Mouse (Mus musculus) T-helper 1 cell (primary cell): ENCODE data around the gene Mansc1.
"Not testable (repeated sequence)": the region's sequence is repeated elsewhere in the genome, so short reads cannot be mapped to it uniquely, and the experiment has no call there.

Experiments used
- in situ Hi-C: fragments of 300-600 bp; cut with MboI, MseI; formaldehyde crosslinking; loops from one replicate; pipeline ENCODE4 v1.15.1; 2025; ENCODE audit warnings: high pct_unique_total_duplicates

The Mansc1 gene

DNA sequence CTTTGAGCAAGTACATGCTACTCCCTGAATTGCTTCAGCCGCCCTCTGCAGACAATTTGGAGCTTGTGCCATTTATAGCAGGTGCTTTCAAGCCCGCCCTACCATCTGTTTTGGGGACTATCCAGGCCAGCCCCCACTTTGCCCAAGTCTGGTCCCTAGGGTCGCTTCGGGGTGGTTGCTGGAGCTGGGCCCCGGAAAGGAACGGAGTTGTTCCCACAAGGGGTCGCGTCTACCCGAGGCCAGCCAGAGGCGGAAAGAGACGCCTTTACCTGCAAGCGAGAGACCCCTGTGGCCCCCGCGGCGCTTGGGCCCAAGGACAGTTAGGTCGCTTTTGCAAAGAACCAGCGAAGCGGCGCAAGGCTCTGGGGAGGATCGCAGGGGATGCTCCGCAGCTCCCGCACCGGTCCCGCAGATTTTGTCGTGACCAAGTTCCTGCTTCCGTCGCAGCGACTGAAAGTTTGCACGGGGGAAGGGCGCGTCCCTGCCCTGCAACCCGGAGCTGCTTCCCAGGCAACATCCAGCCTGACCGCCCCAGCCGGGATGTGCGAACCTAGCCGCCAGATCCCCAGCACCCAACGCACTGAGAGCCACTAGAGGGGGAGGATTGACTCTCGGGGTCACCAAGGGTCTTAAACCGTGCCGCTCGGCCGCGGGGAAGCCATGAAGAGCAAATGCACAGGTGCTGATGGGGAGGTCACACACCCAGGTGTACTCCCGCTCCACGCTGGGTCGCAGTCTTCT lies at the start of gene Mansc1:
Mansc1 (minus strand) TSS at position 542 of the 741 bp plus-strand sequence.
- in situ Hi-C loops, result no loop called here

DNA sequence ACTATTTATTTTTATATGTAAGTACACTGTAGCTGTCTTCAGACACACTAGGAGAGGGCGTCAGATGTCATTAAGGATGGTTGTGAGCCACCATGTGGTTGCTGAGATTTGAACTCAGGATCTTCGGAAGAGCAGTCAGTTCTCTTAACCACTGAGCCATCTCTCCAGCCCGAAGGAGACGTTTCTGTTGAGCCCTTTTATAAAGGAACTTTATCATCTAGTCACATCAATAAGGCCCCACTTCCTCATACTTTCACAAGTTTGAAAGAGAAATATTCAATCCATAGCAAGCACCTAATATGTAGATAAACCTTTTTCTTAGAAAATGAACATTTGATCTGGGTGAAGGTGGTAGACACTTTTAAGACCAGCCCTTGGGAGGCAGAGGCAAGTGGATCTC lies 47.0 kb upstream of the Mansc1 start:
- in situ Hi-C loops, result not testable (repeated sequence)

DNA sequence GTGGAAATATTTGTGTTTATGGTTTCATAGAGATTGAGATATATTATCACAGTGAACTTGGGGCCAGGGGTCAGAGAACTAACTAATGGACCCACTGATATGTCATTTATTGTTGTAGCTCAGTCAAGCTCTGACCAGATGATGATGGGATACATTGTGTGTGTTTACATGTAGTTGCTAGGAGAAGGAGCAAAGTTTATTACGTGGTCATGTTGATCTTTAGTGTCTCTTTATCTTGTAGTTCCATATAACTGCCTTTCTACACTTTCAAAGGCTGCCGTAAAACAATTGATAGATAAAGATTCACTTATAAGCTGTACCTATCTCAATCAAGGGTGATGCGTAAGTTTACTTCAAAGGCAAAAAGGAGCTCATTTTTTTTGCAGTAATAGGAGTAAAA lies 45.7 kb upstream of the Mansc1 start:
- in situ Hi-C loops, result no loop called here

DNA sequence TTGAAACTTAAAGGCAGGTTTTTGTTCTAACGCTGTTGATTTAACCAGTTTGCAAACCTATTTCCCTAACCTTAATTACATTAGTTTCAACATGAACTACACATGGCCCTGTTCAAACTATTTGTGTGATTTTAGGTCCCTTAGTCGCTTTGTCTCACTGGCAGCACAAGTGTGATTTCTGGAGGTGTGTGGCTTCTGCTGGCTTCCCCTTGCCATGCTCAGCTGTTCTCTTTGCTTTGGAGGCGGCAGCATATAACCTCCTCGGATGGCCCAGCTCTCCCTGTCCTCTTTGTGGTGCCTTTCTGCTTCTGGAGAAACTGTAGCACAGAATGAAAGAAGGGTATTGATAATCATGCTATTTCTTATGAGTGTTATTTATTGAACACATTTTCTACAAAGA lies 45.2 kb upstream of the Mansc1 start:
- in situ Hi-C loops, result no loop called here

DNA sequence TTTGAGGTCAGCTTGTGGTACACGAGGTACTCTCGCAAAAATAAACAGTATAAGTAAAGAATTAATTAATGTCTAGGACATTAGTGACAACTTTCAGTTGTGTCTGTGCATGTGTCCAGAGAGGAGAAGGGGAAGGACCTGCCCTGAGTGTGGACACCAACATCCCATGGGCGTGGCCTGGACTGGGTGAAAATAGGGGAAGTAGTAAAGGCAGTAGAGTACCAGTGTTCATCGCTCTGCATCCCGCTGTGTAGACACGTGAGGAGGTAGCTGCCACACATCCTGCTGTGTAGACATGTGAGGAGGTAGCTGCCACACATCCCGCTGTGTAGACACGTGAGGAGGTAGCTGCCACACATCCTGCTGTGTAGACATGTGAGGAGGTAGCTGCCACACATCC lies 41.4 kb upstream of the Mansc1 start:
- in situ Hi-C loops, result not testable (repeated sequence)

DNA sequence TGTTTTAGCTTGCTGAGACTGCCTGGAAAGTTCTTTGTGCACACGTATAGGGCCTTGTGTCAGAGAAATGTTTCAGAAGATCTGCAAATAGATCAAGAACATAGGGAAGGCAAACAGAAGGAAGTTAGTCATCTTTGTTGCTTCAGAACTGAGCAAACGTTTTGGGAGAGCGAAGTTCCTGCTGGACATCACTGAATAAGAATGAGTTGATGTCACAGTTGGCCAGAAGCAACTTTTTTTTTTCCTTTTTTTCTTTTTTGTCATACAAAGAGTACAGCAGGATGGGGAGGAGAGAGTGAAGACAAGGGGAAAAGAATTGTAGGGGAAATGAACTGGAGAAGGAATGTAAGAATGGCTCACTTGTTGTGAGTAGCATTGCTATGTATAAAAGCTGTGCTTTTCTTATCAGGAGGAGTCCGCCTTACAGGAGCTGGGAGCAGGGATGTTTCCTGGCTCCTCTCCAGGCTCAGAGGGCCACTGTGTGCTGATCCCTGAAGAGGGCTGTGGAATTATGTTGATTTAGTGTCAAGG lies 38.7 kb upstream of the Mansc1 start:
- in situ Hi-C loops, result no loop called here

DNA sequence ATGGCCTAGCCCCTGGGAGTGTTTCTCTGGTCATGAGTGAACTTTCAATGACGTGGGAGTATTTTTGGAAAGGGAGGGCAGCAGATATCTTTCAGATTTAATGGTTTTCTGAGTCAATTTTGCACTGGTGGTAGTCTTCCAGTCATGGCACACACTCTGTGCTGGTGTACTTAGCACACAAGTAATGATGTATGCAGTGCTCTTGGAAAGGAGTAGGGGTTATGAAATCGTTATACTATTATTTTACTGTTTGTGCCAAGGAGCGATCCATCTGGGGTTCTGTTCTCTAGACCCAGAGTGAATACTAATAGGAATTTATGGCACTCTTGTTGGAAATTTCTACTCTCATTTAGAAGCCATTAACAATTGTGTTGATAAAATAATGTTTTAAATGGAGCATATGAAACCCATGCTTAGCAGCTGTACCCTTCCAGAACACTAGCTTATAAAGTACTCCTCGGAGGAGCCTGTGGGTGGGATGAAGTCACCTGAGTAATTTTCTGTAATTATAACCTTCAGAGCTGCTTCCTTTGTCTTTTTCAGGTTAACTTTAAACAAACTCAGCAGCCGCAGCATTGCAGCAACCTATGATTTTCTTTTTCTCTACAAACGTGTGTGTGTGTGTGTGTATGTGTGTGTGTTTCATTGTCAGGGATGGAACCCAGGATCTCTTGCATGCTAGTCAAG lies 37.0 kb upstream of the Mansc1 start:
- in situ Hi-C loops, result no loop called here

DNA sequence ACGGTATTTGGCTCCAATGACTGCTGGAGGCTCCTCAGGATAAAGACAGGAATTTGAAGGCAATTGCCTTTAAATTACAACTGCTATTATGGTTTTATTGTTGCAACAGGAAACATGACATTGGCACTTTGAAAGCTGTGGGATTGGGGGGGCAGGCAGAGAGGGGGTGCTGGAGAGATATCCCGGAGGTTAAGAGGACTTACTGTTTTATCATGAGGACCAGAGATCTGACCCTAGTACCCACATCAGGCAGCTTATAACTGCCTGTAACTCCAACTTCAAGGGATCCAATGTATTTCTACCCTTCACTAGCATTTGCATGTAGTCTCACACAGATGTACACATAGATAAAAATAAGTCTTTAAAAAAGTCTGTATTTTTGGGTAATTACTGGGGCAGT lies 36.2 kb upstream of the Mansc1 start:
- in situ Hi-C loops, result no loop called here

DNA sequence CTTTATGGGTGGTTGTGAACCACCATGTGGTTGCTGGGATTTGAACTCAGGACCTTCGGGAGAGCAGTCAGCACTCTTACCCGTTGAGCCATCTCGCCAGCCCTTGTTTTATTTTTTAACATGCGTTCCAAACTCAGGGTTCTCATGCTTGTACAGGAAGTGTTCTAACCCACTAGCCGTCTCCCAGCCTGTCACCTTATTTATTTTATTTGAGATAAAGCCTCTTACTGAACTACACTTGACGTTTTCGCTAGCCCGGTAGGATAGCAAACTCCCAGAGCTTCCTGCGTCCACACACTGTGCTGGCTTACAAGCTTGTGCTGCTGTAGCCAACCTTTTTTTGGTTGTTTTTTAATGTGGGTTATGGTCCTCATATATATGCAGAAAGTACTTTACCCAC lies 33.5 kb upstream of the Mansc1 start:
- in situ Hi-C loops, result no loop called here

DNA sequence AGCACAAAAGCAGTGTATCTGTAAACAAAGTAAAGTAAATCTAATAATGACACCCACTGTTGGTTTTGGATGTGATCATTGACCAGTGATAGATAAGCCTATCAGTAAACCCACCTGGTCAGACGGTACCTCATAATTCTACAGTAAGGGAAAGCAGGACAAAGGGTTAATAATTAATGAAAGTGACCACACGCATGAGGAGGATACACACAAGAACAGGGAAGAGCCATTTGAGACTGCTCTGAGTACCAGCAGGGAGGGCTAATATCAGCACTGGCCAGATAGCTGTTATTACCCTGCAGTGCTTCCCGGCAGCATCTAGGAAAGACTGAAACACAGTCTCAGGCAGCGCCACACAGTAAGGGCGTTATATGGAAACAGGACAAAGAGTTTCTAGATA lies 32.3 kb upstream of the Mansc1 start:
- in situ Hi-C loops, result no loop called here

DNA sequence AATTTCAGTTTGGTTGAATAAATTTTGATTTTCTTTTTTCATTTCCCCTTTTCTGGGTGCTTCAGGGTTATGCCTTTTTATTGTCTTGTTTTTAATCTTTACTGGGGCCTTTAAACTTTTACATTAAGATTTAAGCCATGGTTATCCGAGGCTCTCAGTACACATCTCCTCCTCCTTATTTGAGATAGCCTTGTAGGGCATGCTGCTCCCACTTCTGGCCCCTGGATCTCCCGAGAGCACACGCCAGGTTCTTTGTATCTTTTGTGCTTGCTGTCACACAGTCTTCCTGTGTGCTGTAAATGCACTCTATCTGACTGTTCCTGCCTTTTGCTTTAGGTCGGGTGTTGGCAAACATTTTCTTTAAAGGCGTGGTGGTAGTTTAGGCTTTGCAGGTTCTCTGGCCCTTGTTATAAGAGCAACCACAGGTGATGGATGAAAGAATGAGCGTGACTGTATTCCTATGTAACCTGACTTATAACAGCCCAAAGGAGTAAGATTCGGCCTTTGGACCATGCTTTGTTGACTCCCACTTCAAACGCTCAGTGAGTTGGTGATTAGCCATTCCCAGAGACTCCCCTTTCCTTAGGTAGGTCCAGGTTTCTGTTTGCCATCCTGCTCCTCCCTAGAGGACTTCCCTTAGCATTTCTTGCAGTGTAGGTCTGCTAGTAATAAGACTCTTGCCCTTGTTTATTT lies 28.6 kb upstream of the Mansc1 start:
- in situ Hi-C loops, result no loop called here

DNA sequence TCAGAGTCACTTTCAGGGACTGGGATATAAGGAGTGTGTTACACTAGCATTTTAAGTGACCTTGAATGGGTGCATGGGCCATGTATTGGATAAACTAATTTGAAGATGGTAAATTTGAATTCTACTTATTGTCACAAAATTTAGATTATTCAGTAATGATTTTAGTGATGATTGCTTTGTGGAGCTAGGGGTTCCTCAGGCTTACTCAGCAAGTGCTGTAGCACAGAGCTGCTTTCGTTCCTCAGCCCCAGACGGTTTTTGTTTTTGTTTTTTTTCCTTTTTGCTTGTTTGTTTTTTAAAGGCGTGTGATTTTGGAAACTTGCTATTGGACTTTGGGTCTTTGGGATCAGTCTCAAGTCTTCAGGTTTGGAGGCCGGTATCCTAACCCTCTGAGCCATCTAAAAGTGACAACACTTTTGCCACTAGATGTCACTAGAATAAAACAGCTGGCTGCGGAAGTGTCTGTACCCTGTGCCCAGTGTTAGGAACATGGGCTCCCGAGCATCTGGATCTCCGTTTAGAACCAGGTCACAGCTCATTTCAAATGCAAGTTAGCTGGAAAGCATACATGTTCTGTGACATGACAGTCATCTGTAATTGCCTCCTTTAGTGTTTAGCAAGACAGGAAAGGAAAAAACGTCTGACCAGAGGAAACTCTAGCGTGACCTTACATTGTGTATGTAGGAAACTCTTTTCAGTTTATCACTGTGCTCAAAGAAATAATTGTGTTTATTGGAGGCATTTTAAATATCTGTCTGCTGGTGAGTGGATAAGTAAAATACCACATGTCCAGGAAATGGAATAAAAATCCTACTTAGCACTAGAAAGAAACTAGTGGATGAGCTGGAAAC lies 27.0 kb upstream of the Mansc1 start:
- in situ Hi-C loops, result no loop called here

DNA sequence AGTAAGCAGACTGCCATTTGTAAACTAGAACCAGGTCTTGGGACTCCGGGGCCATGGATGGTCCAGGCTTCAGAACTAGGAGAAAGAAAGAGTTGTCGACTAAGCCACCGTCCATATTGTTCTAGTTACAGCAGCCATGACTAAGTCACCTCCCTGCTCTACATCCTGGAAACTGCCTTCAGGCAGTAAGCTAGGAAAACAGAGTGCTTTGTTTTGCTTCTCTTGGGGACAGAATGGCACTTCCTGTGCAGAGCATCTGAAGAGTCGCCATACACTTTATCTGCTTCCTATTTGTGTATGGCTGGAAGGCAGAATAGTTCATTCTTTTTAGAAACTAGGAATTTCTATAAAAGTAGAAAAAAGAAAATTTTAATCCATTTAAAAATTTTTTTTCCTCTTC lies 24.2 kb upstream of the Mansc1 start:
- in situ Hi-C loops, result no loop called here

DNA sequence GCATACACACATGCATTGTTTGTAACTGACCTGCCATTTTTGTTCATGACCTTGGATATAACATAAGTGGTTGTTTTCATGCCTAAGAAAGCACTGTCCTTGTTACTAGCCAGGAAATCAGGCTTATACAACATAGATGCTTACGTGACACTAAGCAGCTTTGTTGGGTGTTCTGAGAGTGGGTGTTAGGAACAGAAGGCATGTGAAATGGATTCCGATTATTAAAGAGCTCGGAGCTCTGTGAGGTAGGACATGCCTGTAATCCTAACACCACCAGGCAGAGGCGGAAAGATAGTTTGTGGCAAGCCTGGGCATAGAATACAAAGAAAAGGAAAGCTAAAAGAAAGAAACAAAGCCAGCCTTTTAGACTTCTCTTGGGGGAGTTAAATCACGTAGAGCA lies 16.1 kb upstream of the Mansc1 start:
- in situ Hi-C loops, result loop anchor here (10.0 kb wide), 1 partner anchor 216 kb away; no protein-coding TSS in a partner anchor

DNA sequence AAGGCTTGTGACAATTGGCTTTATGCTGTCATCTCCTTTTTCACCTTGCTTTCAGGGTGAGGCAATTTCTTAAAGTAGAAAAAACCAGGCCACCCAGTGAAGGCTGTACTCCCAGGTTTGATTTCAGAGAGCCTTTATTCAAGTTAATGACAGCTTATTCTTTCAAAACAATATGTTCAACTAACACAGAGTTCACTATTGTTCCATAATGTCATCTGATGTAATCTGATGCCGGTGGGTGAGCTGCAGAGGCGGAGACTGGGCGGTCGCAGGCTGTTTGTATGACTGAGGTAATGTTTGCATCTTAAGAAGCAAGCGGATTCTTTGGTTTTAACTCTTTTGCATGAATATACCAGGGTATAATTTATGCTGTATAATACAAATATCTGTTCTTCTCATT lies 15.3 kb upstream of the Mansc1 start:
- in situ Hi-C loops, result loop anchor here (10.0 kb wide), 1 partner anchor 217 kb away; no protein-coding TSS in a partner anchor

DNA sequence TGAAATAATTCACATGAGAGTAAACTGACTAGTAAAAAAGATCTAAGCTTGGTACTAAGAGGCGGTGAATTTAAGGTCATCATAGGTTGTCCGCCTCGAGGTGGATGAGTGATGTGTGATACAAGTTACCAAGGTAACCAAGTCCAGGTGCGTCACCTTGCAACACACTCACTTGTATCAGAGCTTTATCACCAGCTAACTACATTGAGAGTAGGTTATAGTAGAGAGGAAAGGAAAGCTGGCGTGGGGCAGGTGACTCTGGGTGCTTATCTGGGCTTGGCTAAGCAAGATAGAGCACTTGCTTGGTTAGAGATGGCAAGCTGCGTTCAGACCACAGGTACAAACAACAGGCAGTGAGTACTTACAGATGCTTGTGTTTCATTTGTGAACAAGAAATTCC lies 14.5 kb upstream of the Mansc1 start:
- in situ Hi-C loops, result loop anchor here (10.0 kb wide), 1 partner anchor 218 kb away; no protein-coding TSS in a partner anchor

DNA sequence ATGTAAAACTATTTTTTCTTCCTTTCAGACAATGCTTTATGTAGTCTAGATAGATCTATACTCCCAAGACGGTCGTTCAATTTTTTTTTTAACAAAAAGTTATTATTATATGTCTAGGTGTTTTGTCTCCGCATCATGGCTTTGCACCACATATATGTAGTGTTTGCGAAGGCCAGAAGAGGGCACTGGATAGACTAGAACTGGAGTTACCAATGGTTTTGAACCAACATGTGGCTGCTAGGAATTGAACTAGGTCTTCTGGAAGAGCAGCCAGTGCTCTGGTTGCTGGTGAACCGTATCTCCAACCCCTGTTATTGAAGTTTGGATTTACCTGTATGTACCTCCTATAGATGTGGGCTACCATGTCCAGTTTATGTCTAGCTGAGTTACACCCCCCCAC lies 11.0 kb upstream of the Mansc1 start:
- in situ Hi-C loops, result loop anchor here (10.0 kb wide), 1 partner anchor 222 kb away; no protein-coding TSS in a partner anchor

DNA sequence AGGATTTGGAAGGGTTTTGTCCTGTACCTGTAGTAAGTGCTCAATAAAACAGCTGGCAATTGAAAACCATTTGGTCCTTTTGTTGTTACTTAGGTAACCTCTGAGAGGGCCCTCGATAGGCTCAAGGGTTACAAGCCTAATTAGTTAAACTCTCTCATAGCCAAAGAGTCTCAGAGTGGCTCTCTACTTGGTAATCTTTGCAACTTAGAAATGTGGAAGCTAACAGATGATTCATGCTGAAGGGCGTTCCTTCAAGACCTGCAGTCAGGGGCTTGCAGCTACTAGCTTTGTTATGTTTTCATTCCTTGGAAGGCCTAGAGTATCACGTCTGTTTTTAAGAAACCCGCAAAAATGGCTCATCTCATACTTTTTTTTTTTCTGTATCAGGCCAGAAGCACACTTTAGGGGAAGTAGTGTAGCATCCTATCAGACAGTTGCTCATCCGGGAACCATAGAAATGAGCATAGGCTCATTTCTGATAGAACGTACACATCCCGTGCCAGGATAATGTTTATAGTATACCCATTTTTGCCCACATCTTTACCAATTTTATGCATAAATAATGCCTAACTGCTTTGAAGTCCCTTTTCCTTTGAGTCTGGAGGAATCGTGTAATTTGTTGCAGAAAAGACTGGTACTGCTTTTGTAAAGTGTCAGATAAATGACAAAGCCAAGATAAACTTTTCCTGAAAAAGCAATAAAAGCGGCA lies 9.6 kb upstream of the Mansc1 start:
- in situ Hi-C loops, result loop anchor here (10.0 kb wide), 1 partner anchor 223 kb away; no protein-coding TSS in a partner anchor

DNA sequence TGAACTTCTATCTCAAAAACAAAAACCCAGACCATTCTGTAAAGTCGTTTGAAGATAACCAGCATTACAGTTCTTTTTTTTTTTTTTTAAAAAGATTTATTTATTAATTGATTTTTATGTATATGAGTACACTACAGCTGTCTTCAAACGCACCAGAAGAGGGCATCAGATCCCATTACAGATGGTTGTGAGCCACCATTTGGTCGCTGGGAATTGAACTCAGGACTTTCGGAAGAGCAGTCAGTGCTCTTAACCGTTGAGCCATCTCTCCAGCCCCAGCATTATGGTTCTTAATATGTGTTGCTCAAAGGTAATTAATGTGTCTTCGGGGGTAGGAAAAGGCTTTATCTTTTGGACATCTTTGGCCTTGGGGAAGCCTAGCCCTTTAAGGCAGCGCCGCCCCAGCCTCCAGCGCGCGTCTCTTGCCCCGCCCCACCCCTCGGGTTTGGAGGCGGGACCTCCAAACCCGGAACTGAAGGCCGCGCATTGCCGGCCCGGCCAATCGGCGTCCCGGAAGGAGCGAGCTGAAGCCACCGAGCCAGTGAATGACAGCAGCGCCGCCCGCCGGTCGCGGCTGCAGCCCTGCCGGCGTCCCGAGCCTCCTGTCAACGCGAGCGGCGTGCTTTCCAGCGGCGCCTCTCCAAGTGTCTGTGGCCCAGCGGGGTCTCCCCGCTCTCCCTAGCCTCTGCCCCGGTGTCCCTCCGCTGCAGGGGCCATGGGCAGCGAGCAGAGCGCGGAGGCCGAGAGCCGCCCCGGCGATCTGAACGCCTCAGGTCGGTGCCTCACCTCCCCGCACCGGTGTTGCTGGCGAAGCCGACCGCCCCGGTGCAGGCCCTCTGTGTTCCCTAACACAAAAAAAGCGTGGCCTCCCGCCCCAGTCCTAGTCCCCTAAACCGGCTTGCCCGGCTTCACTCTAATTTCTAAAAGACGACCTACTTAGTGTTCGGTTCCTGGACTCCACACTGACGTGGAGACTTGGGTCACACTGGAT lies 8.5 kb upstream of the Mansc1 start:
- in situ Hi-C loops, result loop anchor here (10.0 kb wide), 1 partner anchor 224 kb away; no protein-coding TSS in a partner anchor
